Mouse (Mus musculus) G1E-ER4 (cell line): ENCODE measurements around the gene Fer1l4. TPM values are rescaled to one million over a fixed set of nuclear protein-coding genes. Genes with fewer than 3 reads are reported as not detected.

Experiments used
- GATA1 ChIP-seq: IDR thresholded peaks from one replicate; pipeline ENCODE4 v1.8.0; 2012; ENCODE audit warnings: low read length, inconsistent platforms
- polyA plus RNA-seq: library from polyadenylated mRNA; stranded (reverse); fragments of >175 nt; gene quantifications from 2 replicates; pipeline ENCODE4 v1.2.3, GENCODE M21; 2012

The Fer1l4 gene
- not detected in 2 replicates for polyA plus RNA-seq

DNA sequence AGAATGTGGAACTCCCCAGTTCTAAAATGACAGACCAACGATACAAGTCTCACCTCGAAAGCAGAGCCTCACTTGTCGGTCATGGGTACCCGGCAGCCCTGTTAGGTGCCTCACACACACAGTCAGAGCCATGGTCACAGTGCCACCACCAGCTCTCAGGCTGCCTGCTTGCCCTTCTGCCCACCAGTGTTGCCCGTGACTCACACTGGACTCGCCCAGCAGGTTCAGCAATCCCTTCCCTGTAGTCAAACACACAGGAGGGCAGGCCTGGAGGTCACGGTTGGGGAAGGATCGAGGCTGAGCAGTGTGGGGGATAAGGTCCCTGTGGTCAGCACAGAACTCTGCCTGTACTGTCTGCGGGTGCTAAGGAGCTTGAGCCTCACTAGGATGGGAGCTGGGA lies at the start of gene Fer1l4:
Gene Fer1l4 (minus strand): TSS at position 132 of the 400 bp plus-strand sequence.
- TF ChIP-seq GATA1: no peak

DNA sequence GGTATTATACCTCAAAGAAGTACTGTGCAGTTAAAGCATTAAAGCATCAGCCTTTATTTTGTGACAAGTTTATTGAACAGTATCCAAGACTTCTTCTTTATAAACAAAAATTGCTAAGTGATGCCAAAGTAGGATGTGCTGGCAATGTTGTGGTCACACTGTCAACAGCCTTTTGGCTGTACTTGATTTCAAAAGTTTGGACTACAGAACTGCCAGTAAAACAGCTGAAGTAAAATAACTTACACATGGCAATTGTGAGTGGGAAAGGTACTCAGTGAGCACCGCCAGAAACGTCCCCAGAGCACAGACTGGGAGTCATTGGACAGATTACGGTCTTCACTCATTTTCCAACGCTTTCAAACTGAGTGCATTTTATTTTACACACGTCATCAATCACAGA lies 39.2 kb upstream of the Fer1l4 start:
- no peak for TF ChIP-seq GATA1

GRCm38 (mm10) chr2:156089799-156090198 lies 37.1 kb upstream of the Fer1l4 start:
- TF ChIP-seq GATA1: no peak

DNA sequence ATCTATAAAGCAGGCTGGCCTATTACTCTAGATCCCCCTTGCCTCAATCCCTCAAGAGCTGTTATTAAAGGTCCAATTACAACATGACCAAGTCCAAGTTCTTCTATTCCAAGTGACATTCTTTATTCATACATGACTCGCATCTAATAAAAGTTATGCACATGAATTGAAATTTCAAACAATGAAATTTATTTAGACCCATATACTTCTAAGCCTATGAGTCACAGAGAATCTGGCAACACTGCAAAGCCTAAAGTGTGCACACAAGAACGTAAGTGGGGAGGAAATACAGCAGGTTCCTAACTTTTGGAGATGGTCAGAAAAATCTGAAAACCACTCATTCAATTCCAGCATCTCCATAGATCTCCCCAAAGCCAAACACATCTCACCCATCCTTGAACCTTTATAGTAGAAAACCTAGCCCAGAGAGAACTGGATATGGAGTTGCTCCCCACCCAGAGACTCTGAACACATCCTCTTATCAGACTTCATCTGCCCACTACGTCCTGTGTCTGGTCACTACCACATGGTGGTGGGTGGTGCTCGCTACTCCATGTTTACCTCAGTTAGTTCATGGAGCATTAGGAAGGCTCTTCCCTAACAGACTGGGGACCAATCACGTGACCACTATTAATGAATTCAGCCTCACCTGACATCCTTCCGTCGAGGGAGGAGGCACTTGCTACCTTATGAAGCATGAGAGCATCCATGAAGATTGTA lies 34.8 kb upstream of the Fer1l4 start:
- no peak for TF ChIP-seq GATA1

- TF ChIP-seq GATA1: no peak
Observed at GRCm38 (mm10) chr2:156084541-156084940, 31.8 kb upstream of the Fer1l4 start.

- no peak for TF ChIP-seq GATA1
Observed at GRCm38 (mm10) chr2:156080391-156080790, 27.6 kb upstream of the Fer1l4 start.

DNA sequence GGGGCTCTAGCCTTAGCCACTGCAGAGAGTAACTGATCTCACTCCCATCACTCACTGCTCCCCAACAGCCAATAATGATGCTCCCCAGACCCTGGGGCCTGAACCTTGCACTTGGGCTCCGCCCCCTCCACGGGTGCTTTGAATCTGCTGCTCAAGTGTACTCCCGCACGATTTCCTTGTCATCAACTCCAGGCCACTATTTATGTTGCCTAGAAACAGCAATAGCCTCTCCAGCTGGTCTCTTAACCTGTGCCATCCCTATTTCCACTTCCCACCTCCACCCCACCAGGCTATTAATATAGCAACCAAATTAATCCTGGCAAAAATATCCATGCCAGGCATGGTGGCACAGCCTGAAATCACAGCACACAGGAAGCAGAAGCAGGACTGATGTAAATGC lies 26.9 kb upstream of the Fer1l4 start:
- TF ChIP-seq GATA1: no peak

DNA sequence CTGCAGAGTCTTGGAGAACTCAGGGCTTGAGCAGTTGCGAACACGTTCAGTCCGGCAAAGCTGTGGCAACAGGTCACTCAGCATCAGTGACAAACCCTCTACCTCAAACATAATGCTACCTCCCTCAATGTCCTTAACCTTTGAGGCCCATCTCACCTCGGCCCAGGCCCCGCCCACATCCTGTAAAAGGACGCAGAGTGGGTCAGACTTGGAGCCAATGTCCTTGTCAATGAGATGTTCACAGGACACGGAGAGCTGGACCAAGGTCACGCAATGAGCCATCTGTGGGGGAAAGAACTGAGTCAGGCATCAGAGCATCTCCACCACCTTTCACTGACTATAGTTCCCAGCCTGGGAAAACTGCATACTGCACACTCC lies 26.4 kb upstream of the Fer1l4 start:
- no peak for TF ChIP-seq GATA1

DNA sequence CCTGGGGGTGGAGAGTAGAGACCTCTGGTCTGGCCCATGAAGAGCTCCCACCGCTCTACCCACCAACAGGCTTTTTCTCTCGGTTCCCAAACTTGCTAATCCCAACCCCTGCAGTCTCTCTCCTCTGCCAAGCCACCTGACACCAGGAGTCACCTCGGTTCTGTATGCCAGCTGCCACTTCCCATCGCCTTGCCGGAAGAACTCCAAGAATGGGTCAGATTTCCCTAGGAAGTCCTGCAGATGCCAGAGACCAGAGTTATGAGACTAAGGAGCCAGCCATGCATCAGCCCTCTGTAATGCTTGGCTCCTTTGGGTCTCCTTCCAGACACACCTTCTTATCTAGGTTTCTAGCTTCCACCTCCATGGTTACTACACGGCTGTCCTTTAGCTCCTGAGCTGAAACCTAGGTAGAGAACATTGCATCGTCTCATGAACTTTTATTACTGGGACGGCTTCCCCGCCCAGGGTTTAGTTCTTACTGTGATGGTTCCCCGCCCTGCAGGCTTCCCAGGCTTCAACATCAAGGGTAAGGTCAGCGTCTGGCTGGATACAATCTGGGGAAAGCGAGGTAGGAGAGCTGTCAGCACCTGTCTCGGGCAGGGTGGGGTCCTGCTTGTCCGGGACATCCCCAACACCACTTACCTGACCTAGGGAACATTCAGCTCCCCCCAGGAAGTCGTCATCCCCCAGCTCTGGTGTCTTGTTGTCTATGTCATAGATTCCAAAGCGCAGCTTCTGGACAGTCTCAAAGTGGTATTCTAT lies 25.9 kb upstream of the Fer1l4 start:
- TF ChIP-seq GATA1: no peak

DNA sequence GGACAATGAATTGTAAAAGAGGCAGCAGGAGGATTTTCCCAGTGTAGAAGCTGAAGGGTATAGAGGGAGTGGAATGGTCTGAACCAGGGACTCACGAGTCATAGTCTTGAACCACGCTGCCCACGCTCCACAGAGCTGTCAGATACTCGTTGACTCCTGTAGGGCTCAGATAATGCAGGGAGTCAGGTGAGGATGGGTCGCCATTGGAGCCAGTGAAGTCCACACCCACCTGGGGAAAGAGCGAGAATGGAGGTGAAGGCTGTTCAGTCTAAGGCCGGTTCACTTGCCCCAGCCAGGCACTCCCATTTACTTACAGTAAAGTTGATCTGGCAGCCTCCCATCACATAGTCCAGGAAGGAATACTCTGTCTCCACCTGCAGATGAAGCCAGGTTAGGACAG lies 24.7 kb upstream of the Fer1l4 start:
- TF ChIP-seq GATA1: no peak

DNA sequence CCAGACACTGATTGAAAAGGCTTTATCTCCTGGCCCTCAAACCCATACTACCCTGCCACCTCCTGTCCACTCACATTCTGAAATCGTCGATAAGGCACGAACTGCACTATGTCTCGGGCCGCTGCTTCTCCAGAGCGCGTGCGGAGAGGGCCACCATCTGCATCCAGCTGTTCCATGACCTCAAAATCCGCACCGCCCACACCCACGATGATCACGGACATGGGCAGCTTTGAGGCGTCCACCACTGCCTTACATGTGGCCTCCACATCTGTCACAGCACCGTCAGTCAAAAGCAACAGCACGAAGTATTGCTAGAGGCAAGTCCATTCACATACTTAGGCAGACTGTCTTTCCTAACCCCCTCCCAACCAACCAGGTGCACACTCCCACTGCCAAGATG lies 21.0 kb upstream of the Fer1l4 start:
- no peak for TF ChIP-seq GATA1

GRCm38 (mm10) chr2:156071236-156071635 lies 18.5 kb upstream of the Fer1l4 start:
- TF ChIP-seq GATA1: no peak

DNA sequence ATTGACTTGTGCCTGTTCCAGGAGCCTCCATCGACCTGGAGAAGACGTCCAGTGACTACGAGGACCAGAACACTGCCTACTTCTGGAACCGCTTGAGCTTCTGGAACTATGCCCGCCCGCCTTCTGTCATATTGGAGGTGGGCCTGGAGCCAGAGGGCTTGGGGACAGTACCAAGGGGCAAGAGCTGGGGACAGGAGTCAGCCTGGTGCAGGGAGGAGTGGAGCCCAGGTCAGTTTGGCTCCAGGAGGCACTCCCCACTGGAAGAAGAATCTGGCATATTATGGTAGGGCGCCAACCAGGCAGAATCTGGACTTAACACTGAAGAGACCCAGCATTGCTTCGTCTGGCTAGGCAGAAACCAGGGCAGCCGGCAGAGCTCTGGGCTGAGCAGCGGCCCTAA lies 15.2 kb upstream of the Fer1l4 start:
- TF ChIP-seq GATA1: no peak

GRCm38 (mm10) chr2:156066126-156066525 lies 13.4 kb upstream of the Fer1l4 start:
- no peak for TF ChIP-seq GATA1

DNA sequence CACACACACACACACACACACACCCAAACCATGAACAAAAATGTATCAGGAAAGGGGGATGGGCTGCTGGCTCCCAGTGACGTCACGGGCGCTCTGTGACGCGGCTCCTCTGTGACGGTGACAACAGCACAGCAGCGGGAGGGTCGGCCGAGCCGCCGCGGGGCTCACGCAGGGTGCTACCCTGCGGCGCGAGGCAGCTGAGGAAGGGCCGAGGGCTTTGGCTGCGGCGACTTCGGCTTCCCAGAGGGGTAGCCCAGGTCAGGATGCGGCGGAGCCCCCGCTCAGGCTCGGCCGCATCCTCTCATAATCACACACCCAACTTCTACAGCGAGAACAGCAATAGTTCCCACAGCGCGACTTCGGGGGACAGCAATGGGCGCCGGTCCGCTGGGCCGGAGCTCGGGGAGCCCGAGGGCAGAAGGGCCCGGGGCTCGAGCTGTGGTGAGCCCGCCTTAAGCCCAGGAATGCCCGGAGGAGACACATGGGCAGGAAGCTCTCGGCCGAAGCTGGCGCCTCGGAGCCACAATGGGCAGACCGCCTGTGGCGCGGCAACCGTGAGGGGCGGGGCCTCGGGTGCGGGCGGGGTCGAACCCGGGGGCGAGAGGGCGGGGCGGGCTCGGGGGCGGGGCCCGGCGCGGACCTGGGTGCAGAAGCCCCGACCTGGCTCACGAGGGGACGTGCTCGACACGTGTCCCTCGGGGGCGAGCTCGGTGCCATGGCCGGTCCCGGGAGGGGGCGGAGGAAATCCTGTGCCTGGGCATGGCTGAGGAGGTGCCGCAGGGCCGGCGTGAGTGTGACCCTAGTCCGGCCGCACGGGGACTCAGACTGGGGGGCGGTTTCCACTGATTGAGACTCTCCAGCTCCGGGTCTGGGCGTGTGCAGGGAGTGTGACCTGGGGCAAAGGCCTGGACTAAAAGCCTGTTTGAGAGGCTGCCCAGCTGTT lies 12.6 kb upstream of the Fer1l4 start, which contains the start of gene Spag4:
Gene Spag4 (plus strand): TSS at position 77 of the 943 bp plus-strand sequence.
- no peak for TF ChIP-seq GATA1

GRCm38 (mm10) chr2:156047929-156048328 lies 4.8 kb downstream of the Fer1l4 start:
- TF ChIP-seq GATA1: no peak
